In the genomic region with DNA sequence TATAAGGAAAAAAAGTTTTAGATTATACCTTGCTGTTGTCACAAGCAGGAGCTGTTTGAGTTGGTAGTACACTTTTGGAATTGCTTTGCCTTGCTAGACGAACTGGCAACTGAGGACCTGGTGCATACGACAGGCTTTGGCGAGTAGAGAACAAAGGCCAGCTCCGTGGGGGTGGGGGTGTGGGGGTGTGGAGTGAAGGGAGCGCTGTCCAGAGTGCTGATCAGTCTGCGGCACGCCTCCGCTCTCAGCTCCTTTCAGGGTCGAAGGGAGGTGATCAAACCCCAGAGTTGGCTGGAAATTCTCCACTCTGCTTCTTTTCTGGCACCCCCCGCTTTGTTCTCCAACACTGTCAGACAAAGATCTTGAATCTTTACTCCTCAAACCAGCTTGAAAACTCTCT, we compare ENCODE assay signal across 8 mouse cellular contexts. TPM values are rescaled to one million over a fixed set of nuclear protein-coding genes. Genes with fewer than 3 reads are reported as not detected.
DNase-seq lines count a peak whose midpoint lies in the region; ATAC-seq and TF ChIP-seq lines count a peak whose summit lies in the region.

No protein-coding gene starts in this region.

- ATAC-seq in forebrain, embryonic 14.5 days, result peak; percentile 59

- peak overlapping the region; percentile 70 for H3K4me2 ChIP-seq in forebrain, embryonic 14.5 days (ENCODE audit: low read length)

- H3K9ac ChIP-seq in forebrain, embryonic 14.5 days (ENCODE audit: low read length), result peak overlapping the region; percentile 52

- no peak for TF ChIP-seq CTCF in olfactory bulb, adult 2 months (IDR thresholded peaks at IDR 0.05; ENCODE audit: insufficient read depth, low read depth, low read length)

- H3K27me3 ChIP-seq in forebrain, embryonic 14.5 days (replicated peaks; ENCODE audit: control insufficient read depth, insufficient read depth, low read length), result no peaks in the 10 kb centered on the region
- peaks cover 12% of the 10 kb centered on the region; the same call in 1 of the 2 replicates for H3K27me3 ChIP-seq in limb, embryonic 10.5 days (ENCODE audit: low read depth, poor library complexity, severe bottlenecking)

- peaks cover 47% of the 10 kb centered on the region for H3K4me1 ChIP-seq in forebrain, embryonic 14.5 days (ENCODE audit: control insufficient read depth, insufficient read depth, low read length)
- peaks cover 10% of the 10 kb centered on the region; the same call in 1 of the 2 replicates for H3K4me1 ChIP-seq in limb, embryonic 10.5 days
- H3K4me1 ChIP-seq in olfactory bulb, adult 2 months (ENCODE audit: control insufficient read depth, insufficient read depth, low read length), result peaks cover 15% of the 10 kb centered on the region

- 2% methylated on average over 10 of the region's 10 CpGs for WGBS in forebrain, embryonic 14.5 days
- WGBS in limb, embryonic 10.5 days, result 2% methylated on average over 10 of the region's 10 CpGs
- 11% methylated on average over 10 of the region's 10 CpGs for WGBS in olfactory bulb, adult 2 months

- no peaks in the 10 kb centered on the region for H3K36me3 ChIP-seq in forebrain, embryonic 14.5 days (ENCODE audit: control insufficient read depth, insufficient read depth, low read length)
- H3K36me3 ChIP-seq in limb, embryonic 10.5 days, result no peaks in the 10 kb centered on the region

- no peaks in the 10 kb centered on the region for H3K9me3 ChIP-seq in forebrain, embryonic 14.5 days (replicated peaks; ENCODE audit: control insufficient read depth, low read length)
- H3K9me3 ChIP-seq in limb, embryonic 10.5 days (replicated peaks), result no peaks in the 10 kb centered on the region

- TF ChIP-seq POLR2A in olfactory bulb, adult 2 months (IDR thresholded peaks at IDR 0.05; ENCODE audit: insufficient read depth, low read depth, low read length), result no peak

- peak; percentile 81 to 89 for DNase-seq in cerebellum, postnatal 10 days
- no peak for DNase-seq in cerebellum, adult 8-10 months
- DNase-seq in testis, postnatal 10 days (ENCODE audit: low spot score), result peak; percentile 75
- DNase-seq in testis, postnatal 14 days (ENCODE audit: low spot score), result no peak
- peak; percentile 84 for DNase-seq in forebrain, embryonic 14.5 days (ENCODE audit: low spot score)
- DNase-seq in limb, embryonic 10.5 days (ENCODE audit: low spot score), result peak; percentile 73
- no peak for DNase-seq in left cerebral cortex, adult 9 months (ENCODE audit: low spot score in 2 of 2)

- peak overlapping the region; percentile 89 for H3K27ac ChIP-seq in forebrain, embryonic 14.5 days (ENCODE audit: low read depth, low read length)
- no peak overlapping the region for H3K27ac ChIP-seq in limb, embryonic 10.5 days
- peak overlapping the region; percentile 8; the same call in 1 of the 2 replicates for H3K27ac ChIP-seq in olfactory bulb, adult 2 months (ENCODE audit: insufficient read depth, low read depth, low read length)

- peak overlapping the region; percentile 44 for H3K4me3 ChIP-seq in forebrain, embryonic 14.5 days (ENCODE audit: low read depth, low read length)
- H3K4me3 ChIP-seq in limb, embryonic 10.5 days, result no peak overlapping the region
- no peak overlapping the region for H3K4me3 ChIP-seq in olfactory bulb, adult 2 months (ENCODE audit: insufficient read depth, low read depth, low read length)

RNA-seq across cellular contexts. Expression of gene Myt1, which starts 1.5 kb away (rescaled TPM):
- polyA plus RNA-seq in forebrain, embryonic 14.5 days (2014; fragmentation: Nextera tagmentation; extraction: Ambion mirVana), result 22.3 and 23.5 TPM in 2 replicates
- 0.18 TPM in 1 of 2 replicates, not detected in the other for polyA plus RNA-seq in limb, embryonic 10.5 days (2016; fragmentation: Nextera tagmentation; extraction: Ambion mirVana)
- not detected in 2 replicates for polyA plus RNA-seq in olfactory bulb, adult 2 months (2012; ENCODE audit: insufficient read depth, insufficient read length, low replicate concordance, missing spikeins)

RNA-seq across cellular contexts. Expression of gene Oprl1, which starts 49.8 kb away (rescaled TPM):
- 66.8 and 67.5 TPM in 2 replicates for polyA plus RNA-seq in forebrain, embryonic 14.5 days (2014; fragmentation: Nextera tagmentation; extraction: Ambion mirVana)
- polyA plus RNA-seq in limb, embryonic 10.5 days (2016; fragmentation: Nextera tagmentation; extraction: Ambion mirVana), result 0.33 and 0.65 TPM in 2 replicates
- not detected in 2 replicates for polyA plus RNA-seq in olfactory bulb, adult 2 months (2012; ENCODE audit: insufficient read depth, insufficient read length, low replicate concordance, missing spikeins)

Comparison
In these comparisons a context has a peak if more than half of its experiments do, and no peak if none do; other contexts are left out.
1. DNase-seq: peak in cerebellum, postnatal 10 days (2 of 2), testis, postnatal 10 days (single experiment), forebrain, embryonic 14.5 days (single experiment) and limb, embryonic 10.5 days (single experiment); none in cerebellum, adult 8-10 months (single experiment), testis, postnatal 14 days (single experiment) and left cerebral cortex, adult 9 months (0 of 2).
2. RNA of gene Myt1, which starts 1.5 kb away (polyA plus RNA-seq): not detected in olfactory bulb, adult 2 months and 22.3 to 23.5 TPM in forebrain, embryonic 14.5 days; 0.18 TPM in limb, embryonic 10.5 days; every median in the first group is over 10 times any median in the second.
3. RNA of gene Oprl1, which starts 49.8 kb away (polyA plus RNA-seq): 66.8 to 67.5 TPM in forebrain, embryonic 14.5 days; 0.33 to 0.65 TPM in limb, embryonic 10.5 days and not detected in olfactory bulb, adult 2 months; every median in the first group is over 10 times any median in the second.